Mouse (Mus musculus) T-helper 1 cell (primary cell): ENCODE data around the gene Ppara.

Experiments
- in situ Hi-C: fragments of 300-600 bp; cut with MboI, MseI; formaldehyde crosslinking; loops from one replicate; pipeline ENCODE4 v1.15.1; 2025; ENCODE audit warnings: high pct_unique_total_duplicates

Gene Ppara

DNA sequence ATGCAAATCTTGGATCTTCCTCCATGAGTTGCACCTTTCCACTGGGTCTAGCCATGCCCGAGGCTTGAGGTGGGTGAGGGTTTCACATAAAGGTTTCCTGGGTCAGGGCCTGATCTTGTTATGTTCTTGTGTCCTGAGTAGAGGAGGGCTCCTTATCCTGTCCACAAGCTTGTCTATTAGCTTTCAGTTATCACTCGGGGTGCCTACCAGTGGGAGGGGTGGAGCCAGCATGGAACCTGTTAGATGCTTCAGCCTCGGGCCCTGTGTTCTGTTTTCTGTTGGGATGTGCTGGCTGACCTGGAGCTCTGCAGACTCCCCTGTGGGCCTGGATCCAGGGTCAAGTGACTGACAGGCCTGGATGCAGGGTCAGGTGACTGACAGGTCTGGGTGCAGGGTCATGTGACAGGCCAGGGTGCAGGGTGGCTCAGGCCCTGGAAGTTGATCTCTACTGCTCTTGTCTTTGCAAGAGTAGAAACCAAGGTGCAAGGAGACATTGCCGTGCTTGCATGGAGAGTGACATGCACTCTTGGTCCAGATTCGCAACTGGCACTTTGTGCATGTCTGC is 107.1 kb downstream of the Ppara start:
- in situ Hi-C loops: no loop called here

DNA sequence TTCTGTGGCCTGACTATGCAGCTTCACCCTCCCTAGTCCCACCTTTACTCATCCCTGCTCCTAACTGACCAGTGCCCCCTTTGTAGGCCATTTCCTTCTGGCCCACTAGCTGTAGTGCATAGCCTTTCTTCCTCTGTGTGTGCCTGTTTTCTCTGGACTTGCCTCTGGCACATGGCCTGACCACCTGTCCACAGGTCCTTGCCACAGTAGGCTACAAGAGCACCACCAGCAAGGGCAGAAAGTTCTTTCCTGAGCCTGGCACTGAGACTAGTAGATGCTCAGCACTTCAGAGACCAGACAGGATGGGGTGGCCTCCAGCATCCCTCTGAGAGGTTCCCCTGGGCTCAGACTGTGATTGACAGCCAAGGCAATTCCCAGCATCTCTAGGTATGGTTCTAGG is 110.3 kb downstream of the Ppara start:
- in situ Hi-C loops: loop anchor here (5.0 kb wide), 1 partner anchor 213 kb away; no protein-coding TSS in a partner anchor

DNA sequence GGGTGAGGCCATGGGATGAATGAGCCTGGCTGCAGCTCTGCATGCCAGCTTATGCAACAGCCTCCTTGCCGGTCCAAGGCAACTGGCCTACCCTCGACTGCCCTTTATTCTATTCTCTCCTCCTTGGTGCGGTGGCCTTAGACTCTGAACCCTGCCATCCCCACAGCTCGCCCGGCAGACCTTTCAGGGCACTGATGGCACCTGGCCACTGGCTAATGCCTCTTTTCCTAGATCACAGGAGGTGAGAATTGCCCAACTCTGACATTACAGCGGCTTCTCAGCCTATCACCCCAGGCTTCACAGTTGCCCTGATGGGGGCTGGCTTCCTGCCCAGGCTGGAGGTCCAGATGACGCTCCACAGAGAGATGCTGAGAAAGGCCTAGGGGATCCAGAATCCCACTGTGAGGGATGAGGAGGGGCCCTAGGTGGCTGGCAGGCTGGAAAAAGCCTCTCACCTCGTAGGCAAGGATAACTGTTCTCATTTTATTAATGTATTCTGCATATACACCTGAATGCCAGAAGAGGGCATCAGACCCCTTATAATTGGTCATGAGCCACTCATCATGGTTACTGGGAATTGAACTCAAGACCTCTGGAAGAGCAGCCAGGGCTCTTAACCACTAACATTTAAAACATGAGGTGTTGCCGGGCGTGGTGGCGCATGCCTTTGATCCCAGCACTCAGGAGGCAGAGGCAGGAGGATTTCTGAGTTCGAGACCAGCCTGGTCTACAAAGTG is 117.0 kb downstream of the Ppara start:
- in situ Hi-C loops: loop anchor here (5.0 to 10.0 kb wide), 2 partner anchors 135 to 817 kb away; no protein-coding TSS in a partner anchor
